ENCODE assay signal across 18 mouse cellular contexts in genomic region chr6:108258631-108259030, GRCm38 (mm10).
"Had no signal": no experiment of that assay in that cellular context is flagged by ENCODE, and none has a peak within 500 bp of the region (broad histone marks: within the 10 kb centered on the region; RNA-seq: fewer than 3 reads in every experiment).

No protein-coding gene starts in this region.

- H3K9ac ChIP-seq: liver, embryonic 13.5 days; midbrain, embryonic 12.5 days; midbrain, embryonic 15.5 days; neural tube, embryonic 12.5 days; neural tube, embryonic 15.5 days had no signal

- H3K27me3 ChIP-seq: liver, embryonic 13.5 days; midbrain, embryonic 12.5 days; midbrain, embryonic 15.5 days; neural tube, embryonic 12.5 days; neural tube, embryonic 15.5 days had no signal

- DNase-seq: kidney, adult 8-10 months; kidney, postnatal 14 days; kidney, postnatal 4 days; liver, embryonic 13.5 days; lung, adult 2 months; lung, postnatal 10 days; right cerebral cortex, adult 18-20 months; right cerebral cortex, postnatal 14 days; right cerebral cortex, postnatal 4 days; thymus, adult 2 months; thymus, postnatal 14 days; thymus, postnatal 4 days had no signal

- H3K4me3 ChIP-seq: liver, embryonic 13.5 days; midbrain, embryonic 12.5 days; midbrain, embryonic 15.5 days; neural tube, embryonic 12.5 days; neural tube, embryonic 15.5 days had no signal

- H3K27ac ChIP-seq: liver, embryonic 13.5 days; macrophage; midbrain, embryonic 12.5 days; midbrain, embryonic 15.5 days; neural tube, embryonic 12.5 days; neural tube, embryonic 15.5 days; stomach, postnatal 0 days had no signal

- H3K4me1 ChIP-seq: midbrain, embryonic 15.5 days; neural tube, embryonic 15.5 days had no signal

- ATAC-seq: midbrain, embryonic 15.5 days had no signal

- H3K36me3 ChIP-seq: liver, embryonic 13.5 days; midbrain, embryonic 12.5 days; midbrain, embryonic 15.5 days; neural tube, embryonic 12.5 days; neural tube, embryonic 15.5 days had no signal

- H3K9me3 ChIP-seq: liver, embryonic 13.5 days; midbrain, embryonic 12.5 days; midbrain, embryonic 15.5 days; neural tube, embryonic 12.5 days; neural tube, embryonic 15.5 days had no signal

- H3K4me2 ChIP-seq: liver, embryonic 13.5 days; midbrain, embryonic 12.5 days; midbrain, embryonic 15.5 days; neural tube, embryonic 12.5 days; neural tube, embryonic 15.5 days had no signal
